Mouse (Mus musculus) midbrain, embryonic 14.5 days (tissue): Measurements from ENCODE around the gene Mettl27. TPM values are rescaled to one million over a fixed set of nuclear protein-coding genes. Genes with fewer than 3 reads are reported as not detected.
"Not testable (repeated sequence)": the region's sequence is repeated elsewhere in the genome, so short reads cannot be mapped to it uniquely, and the experiment has no call there.

Source experiments
- ATAC-seq: fragments of 200-750 bp; cut with Nextera tagmentation; 2 replicates; pipeline ENCODE4 v1.8.0; 2017; ENCODE audit warnings: moderate number of reproducible peaks, moderate library complexity; ENCODE audit not compliant: low FRiP score, low TSS enrichment
- DNase-seq: peaks from one replicate; pipeline ENCODE4 v3.0.0-alpha.2; 2015
- H3K27ac ChIP-seq: fragments of 300-500 bp; sonication (generic); replicated peaks from 2 replicates; pipeline ENCODE4 v1.5.1; 2014; ENCODE audit warnings: mild to moderate bottlenecking, low read depth, low read length, moderate library complexity
- H3K27me3 ChIP-seq: fragments of 300-500 bp; sonication (generic); 2 replicates; pipeline ENCODE4 v1.6.1; 2014; ENCODE audit warnings: low read length, control low read depth, mixed read lengths; ENCODE audit not compliant: control insufficient read depth, insufficient read depth
- H3K36me3 ChIP-seq: fragments of 300-500 bp; sonication (generic); 2 replicates; pipeline ENCODE4 v1.6.1; 2014; ENCODE audit warnings: low read length, control low read depth; ENCODE audit not compliant: control insufficient read depth, insufficient read depth
- H3K4me1 ChIP-seq: fragments of 300-500 bp; sonication (generic); 2 replicates; pipeline ENCODE4 v1.6.1; 2014; ENCODE audit warnings: mild to moderate bottlenecking, antibody characterized with exemption, low read length, control low read depth; ENCODE audit not compliant: control insufficient read depth, insufficient read depth
- H3K4me2 ChIP-seq: fragments of 300-500 bp; sonication (generic); 2 replicates; pipeline ENCODE4 v1.6.1; 2014; ENCODE audit warnings: mild to moderate bottlenecking, low read length, moderate library complexity
- H3K4me3 ChIP-seq: fragments of 300-500 bp; sonication (generic); replicated peaks from 2 replicates; pipeline ENCODE4 v1.5.1; 2014; ENCODE audit warnings: low read depth, low read length
- H3K9ac ChIP-seq: fragments of 300-500 bp; sonication (generic); replicated peaks from 2 replicates; pipeline ENCODE4 v1.6.1; 2014; ENCODE audit warnings: mild to moderate bottlenecking, low read length, moderate library complexity
- H3K9me3 ChIP-seq: fragments of 300-500 bp; sonication (generic); 2 replicates; pipeline ENCODE4 v1.6.1; 2016; ENCODE audit warnings: low read length, control low read depth, mixed read lengths; ENCODE audit not compliant: control insufficient read depth
- WGBS: fragments of 180-500 bp; shearing (Covaris S2); extraction: QIAGEN DNeasy Blood & Tissue Kit; methylation state at CpG from one replicate; pipeline ENCODE4 v1.1.7; 2014; 5-methylcytosine and 5-hydroxymethylcytosine counted together
- polyA plus RNA-seq: library from polyadenylated mRNA; unstranded; fragments of >200 nt; fragmentation: Nextera tagmentation; extraction: Ambion mirVana; gene quantifications from 2 replicates; pipeline ENCODE4 v1.2.1, GENCODE M21; 2014

The Mettl27 gene
- polyA plus RNA-seq, 1 experiment from 2014 or later = 6.0 TPM

DNA sequence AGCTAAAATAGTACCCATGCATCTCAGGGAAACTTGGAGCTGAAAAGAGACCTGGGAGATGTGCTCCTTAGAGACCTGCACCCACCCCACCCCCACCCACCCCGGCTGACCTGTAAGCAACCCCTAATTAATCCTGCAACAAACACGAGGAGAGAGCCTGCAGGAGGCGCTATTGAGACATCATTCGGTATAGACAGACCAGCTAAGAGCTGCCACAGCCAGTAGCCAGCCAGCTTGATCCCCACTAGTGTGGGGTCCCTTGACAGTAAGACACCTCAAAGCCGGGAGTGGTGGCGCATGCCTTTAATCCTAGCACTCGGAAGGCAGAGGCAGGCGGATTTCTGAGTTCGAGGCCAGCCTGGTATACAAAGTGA is 722 bp downstream of the Mettl27 start:
- ATAC-seq = no peak

DNA sequence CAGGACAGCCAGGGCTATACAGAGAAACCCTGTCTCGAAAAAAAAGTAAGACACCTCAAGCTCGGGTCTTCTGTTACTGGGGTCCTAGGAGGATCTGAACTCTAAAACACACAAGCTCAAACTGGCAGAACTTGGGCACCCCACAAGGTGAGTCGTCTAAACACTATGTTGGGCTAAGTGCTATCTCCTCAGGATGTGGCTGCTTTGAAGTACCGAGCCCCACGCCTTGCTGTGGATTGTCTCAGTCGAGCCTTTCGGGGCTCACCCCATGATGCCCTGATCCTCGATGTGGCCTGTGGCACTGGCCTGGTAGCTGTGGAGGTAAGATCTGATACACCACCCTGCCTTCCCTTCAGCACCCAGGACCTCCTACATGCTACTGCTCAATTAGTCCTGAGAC is 1.1 kb downstream of the Mettl27 start:
- H3K4me2 ChIP-seq = no peak overlapping the region
- ATAC-seq (no peak), DNase-seq (no peak)
- no peak overlapping the region for H3K9ac ChIP-seq
- no peak overlapping the region for H3K27ac ChIP-seq
- H3K9me3 ChIP-seq = no peaks in the 10 kb centered on the region
- WGBS = 98% methylated on average over 8 of the region's 8 CpGs
- no peaks in the 10 kb centered on the region for H3K36me3 ChIP-seq
- H3K4me3 ChIP-seq = no peak overlapping the region
- H3K4me1 ChIP-seq = no peaks in the 10 kb centered on the region; the same call in 1 of the 2 replicates
- no peaks in the 10 kb centered on the region for H3K27me3 ChIP-seq

More for the DNA sequence above, 722 bp downstream of the Mettl27 start:
- H3K36me3 ChIP-seq = no peaks in the 10 kb centered on the region
- 50% methylated on average over 9 of the region's 9 CpGs for WGBS
- H3K4me2 ChIP-seq = peak overlapping the region; percentile 95
- no peak overlapping the region for H3K27ac ChIP-seq
- no peaks in the 10 kb centered on the region for H3K27me3 ChIP-seq
- peak overlapping the region; percentile 67; the same call in 1 of the 2 replicates for H3K9ac ChIP-seq
- no peaks in the 10 kb centered on the region; the same call in 1 of the 2 replicates for H3K4me1 ChIP-seq
- peak overlapping the region; percentile 61 for H3K4me3 ChIP-seq
- H3K9me3 ChIP-seq = no peaks in the 10 kb centered on the region
- peak; percentile 66 for DNase-seq

- H3K4me2 ChIP-seq, H3K9ac ChIP-seq, ATAC-seq, H3K27ac ChIP-seq, H3K9me3 ChIP-seq, H3K4me3 ChIP-seq, DNase-seq, H3K4me1 ChIP-seq, H3K27me3 ChIP-seq, H3K36me3 ChIP-seq: not testable (repeated sequence)
- 86% methylated on average over 5 of the region's 5 CpGs for WGBS
Observed at GRCm38 (mm10) chr5:134933686-134934085, 1.5 kb downstream of the Mettl27 start.

- Histone ChIP-seq H3K27me3 (no peaks in the 10 kb centered on the region), H3K36me3 (no peaks in the 10 kb centered on the region), H3K9me3 (no peaks in the 10 kb centered on the region), H3K27ac (no peak overlapping the region), H3K9ac (no peak overlapping the region), H3K4me1 (no peaks in the 10 kb centered on the region; the same call in 1 of the 2 replicates), H3K4me3 (no peak overlapping the region), H3K4me2 (no peak overlapping the region)
- no peak for ATAC-seq
- DNase-seq = no peak
- WGBS = 90% methylated on average over 3 of the region's 3 CpGs
Observed at GRCm38 (mm10) chr5:134934666-134935065, 2.5 kb downstream of the Mettl27 start.

GRCm38 (mm10) chr5:134936051-134936450 is 3.9 kb downstream of the Mettl27 start:
- H3K27ac ChIP-seq = no peak overlapping the region
- H3K4me1 ChIP-seq = no peaks in the 10 kb centered on the region; the same call in 1 of the 2 replicates
- no peaks in the 10 kb centered on the region for H3K27me3 ChIP-seq
- ATAC-seq (no peak), DNase-seq (no peak)
- no peak overlapping the region for H3K4me2 ChIP-seq
- no peaks in the 10 kb centered on the region for H3K36me3 ChIP-seq
- WGBS = 94% methylated on average over 6 of the region's 6 CpGs
- no peaks in the 10 kb centered on the region for H3K9me3 ChIP-seq
- no peak overlapping the region for H3K4me3 ChIP-seq
- H3K9ac ChIP-seq = no peak overlapping the region

DNA sequence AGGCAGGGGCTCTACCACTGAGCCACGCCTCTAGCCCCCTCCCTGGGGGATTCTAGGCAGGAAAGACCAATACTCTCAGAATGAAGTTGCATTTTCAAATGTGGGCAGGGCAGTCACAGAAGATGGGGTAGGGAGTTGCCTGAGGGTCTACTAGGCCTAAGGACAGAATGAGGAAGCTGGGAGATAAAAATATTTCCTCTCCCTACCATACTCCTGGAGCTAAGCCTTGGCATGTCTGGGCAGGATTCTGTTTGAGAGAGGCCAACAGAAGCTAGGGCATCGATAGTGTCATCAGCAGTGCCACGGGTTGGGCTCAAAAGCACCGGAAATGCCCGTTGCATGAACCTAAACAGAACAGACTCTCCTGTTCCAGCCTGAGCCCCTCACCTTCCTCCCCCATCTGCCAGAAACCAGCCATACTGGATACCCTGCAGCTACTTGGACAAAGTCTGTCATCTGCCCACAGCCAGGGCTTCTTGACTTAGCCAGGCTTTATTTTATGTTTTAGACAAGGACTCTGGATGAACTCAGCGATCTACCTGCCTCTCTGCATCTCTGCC is 4.5 kb downstream of the Mettl27 start:
- Histone ChIP-seq H3K27me3 (no peaks in the 10 kb centered on the region), H3K36me3 (no peaks in the 10 kb centered on the region), H3K4me1 (no peaks in the 10 kb centered on the region; the same call in 1 of the 2 replicates), H3K4me2 (no peak overlapping the region), H3K4me3 (no peak overlapping the region), H3K9ac (no peak overlapping the region), H3K9me3 (no peaks in the 10 kb centered on the region), H3K27ac (no peak overlapping the region)
- ATAC-seq (no peak), DNase-seq (no peak)
- 89% methylated on average over 6 of the region's 6 CpGs for WGBS

DNA sequence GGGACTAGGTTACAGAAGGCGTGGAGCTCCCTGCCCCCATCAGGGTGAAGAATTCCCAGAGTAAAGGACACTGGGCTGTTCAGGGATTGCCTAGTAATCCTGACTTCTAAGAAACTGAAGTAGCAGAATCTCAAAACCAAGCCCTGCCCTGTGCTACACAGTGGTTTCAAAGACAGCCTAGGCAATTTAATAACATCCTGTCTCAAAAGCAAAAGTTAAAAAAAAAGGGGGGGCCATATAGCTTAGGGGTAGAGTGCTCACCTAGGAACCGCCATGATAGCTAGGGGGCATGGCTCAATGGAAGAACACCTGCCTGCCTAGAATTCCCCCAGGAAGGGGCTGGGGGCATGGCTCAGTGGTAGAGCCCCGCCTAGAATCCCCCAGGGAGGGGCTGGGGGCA is 6.9 kb downstream of the Mettl27 start:
- no peaks in the 10 kb centered on the region for H3K9me3 ChIP-seq
- H3K4me3 ChIP-seq = no peak overlapping the region
- no peaks in the 10 kb centered on the region for H3K4me1 ChIP-seq

DNA sequence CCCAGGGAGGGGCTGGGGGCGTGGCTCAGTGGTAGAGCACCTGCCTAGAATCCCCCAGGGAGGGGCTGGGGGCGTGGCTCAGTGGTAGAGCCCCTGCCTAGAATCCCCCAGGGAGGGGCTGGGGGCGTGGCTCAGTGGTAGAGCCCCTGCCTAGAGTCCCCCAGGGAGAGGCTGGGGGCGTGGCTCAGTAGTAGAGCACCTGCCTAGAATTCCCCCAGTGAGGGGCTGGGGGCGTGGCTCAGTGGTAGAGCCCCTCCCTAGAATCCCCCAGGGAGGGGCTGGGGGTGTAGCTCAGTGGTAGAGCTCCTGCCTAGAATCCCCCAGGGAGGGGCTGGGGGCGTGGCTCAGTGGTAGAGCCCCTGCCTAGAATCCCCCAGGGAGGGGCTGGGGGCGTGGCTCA is 7.4 kb downstream of the Mettl27 start:
- not testable (repeated sequence) for H3K9me3 ChIP-seq, ATAC-seq, H3K27ac ChIP-seq, H3K27me3 ChIP-seq, H3K4me1 ChIP-seq, H3K9ac ChIP-seq, DNase-seq, H3K4me3 ChIP-seq, H3K4me2 ChIP-seq, H3K36me3 ChIP-seq
- 88% methylated on average over 2 of the region's 7 CpGs for WGBS

More for the DNA sequence above, 6.9 kb downstream of the Mettl27 start:
- Histone ChIP-seq H3K36me3 (no peaks in the 10 kb centered on the region), H3K9ac (no peak overlapping the region), H3K27ac (no peak overlapping the region), H3K4me2 (no peak overlapping the region), H3K27me3 (no peaks in the 10 kb centered on the region)
- 71% methylated on average over 3 of the region's 3 CpGs for WGBS
- DNase-seq (no peak), ATAC-seq (no peak)

- WGBS = 87% methylated on average over 14 of the region's 14 CpGs
- Histone ChIP-seq H3K4me1 (no peaks in the 10 kb centered on the region), H3K36me3 (no peaks in the 10 kb centered on the region), H3K9me3 (no peaks in the 10 kb centered on the region), H3K4me2 (no peak overlapping the region), H3K27me3 (peaks cover 15% of the 10 kb centered on the region), H3K9ac (no peak overlapping the region), H3K4me3 (no peak overlapping the region), H3K27ac (no peak overlapping the region)
- DNase-seq (no peak), ATAC-seq (no peak)
Observed at GRCm38 (mm10) chr5:134941472-134942209, 9.5 kb downstream of the Mettl27 start.
